Mouse (Mus musculus) liver, embryonic 13.5 days (tissue): ENCODE measurements around the gene Zfp629. TPM values are rescaled to one million over a fixed set of nuclear protein-coding genes. Genes with fewer than 3 reads are reported as not detected.
"Not testable (repeated sequence)": the region's sequence is repeated elsewhere in the genome, so short reads cannot be mapped to it uniquely, and the experiment has no call there.

Experiments
- ATAC-seq: fragments of 200-750 bp; cut with Nextera tagmentation; 2 replicates; pipeline ENCODE4 v1.8.0; 2017; ENCODE audit warnings: low read depth, mild to moderate bottlenecking, moderate number of reproducible peaks, moderate library complexity
- DNase-seq: peaks from one replicate; pipeline ENCODE4 v3.0.0; 2022
- H3K27ac ChIP-seq: fragments of 300-500 bp; sonication (generic); 2 replicates; pipeline ENCODE4 v1.5.1; 2015; ENCODE audit warnings: moderate library complexity, mild to moderate bottlenecking, inconsistent platforms
- H3K27me3 ChIP-seq: fragments of 300-500 bp; sonication (generic); 2 replicates; pipeline ENCODE4 v1.6.1; 2015; ENCODE audit warnings: mild to moderate bottlenecking, inconsistent platforms
- H3K36me3 ChIP-seq: fragments of 300-500 bp; sonication (generic); 2 replicates; pipeline ENCODE4 v1.6.1; 2015; ENCODE audit warnings: mild to moderate bottlenecking, inconsistent platforms
- H3K4me1 ChIP-seq: fragments of 300-500 bp; sonication (generic); replicated peaks from 2 replicates; pipeline ENCODE4 v1.6.1; 2015; ENCODE audit warnings: inconsistent platforms
- H3K4me2 ChIP-seq: fragments of 300-500 bp; sonication (generic); 2 replicates; pipeline ENCODE4 v1.6.1; 2015; ENCODE audit warnings: inconsistent platforms, mild to moderate bottlenecking, moderate library complexity
- H3K4me3 ChIP-seq: fragments of 300-500 bp; sonication (generic); replicated peaks from 2 replicates; pipeline ENCODE4 v1.5.1; 2015; ENCODE audit warnings: mild to moderate bottlenecking, inconsistent platforms
- H3K9ac ChIP-seq: fragments of 300-500 bp; sonication (generic); 2 replicates; pipeline ENCODE4 v1.6.1; 2015; ENCODE audit warnings: mild to moderate bottlenecking, inconsistent platforms
- H3K9me3 ChIP-seq: fragments of 300-500 bp; sonication (generic); replicated peaks from 2 replicates; pipeline ENCODE4 v1.6.1; 2016; ENCODE audit warnings: inconsistent platforms
- WGBS: fragments of 180-500 bp; shearing (Covaris S2); methylation state at CpG from one replicate; pipeline ENCODE4 v1.1.7; 2015; ENCODE audit not compliant: insufficient replicate concordance; 5-methylcytosine and 5-hydroxymethylcytosine counted together
- polyA plus RNA-seq: library from polyadenylated mRNA; unstranded; fragments of >200 nt; fragmentation: Nextera tagmentation; extraction: Ambion mirVana; gene quantifications from 2 replicates; pipeline ENCODE4 v1.2.1, GENCODE M21; 2015

The Zfp629 gene
- polyA plus RNA-seq, 1 experiment from 2014 or later: 1.6 TPM

GRCm38 (mm10) chr7:127646363-127646762, 30.8 kb upstream of the Zfp629 start:
- ATAC-seq (no peak), DNase-seq (no peak)
- 67% methylated on average over 4 of the region's 4 CpGs for WGBS
- Histone ChIP-seq H3K27me3 (peaks cover 42% of the 10 kb centered on the region), H3K4me1 (no peaks in the 10 kb centered on the region; the same call in 1 of the 2 replicates), H3K9ac (no peak overlapping the region), H3K4me2 (no peak overlapping the region), H3K9me3 (no peaks in the 10 kb centered on the region), H3K4me3 (no peak overlapping the region), H3K36me3 (no peaks in the 10 kb centered on the region), H3K27ac (no peak overlapping the region)

DNA sequence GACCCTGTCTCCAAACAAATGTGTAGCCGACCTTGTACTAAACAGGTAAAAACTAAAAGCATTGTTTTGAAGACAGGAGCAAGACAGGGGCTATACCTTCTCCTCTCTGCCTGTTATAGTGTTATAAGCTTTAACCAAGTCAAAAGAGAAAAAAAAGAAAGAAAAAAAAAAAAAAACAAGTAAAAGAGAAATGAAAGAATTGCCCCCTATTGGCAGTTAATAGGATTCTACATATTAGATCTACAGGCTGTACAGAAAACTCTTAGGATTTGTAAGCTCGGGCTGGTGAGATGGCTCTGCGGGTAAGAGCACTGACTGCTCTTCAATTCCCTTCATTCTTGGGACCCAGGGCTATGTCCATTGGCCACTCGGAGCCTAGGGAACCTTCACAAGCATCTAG, 26.7 kb upstream of the Zfp629 start:
- no peaks in the 10 kb centered on the region; the same call in 1 of the 2 replicates for H3K4me1 ChIP-seq
- no peaks in the 10 kb centered on the region for H3K36me3 ChIP-seq
- peaks cover 59% of the 10 kb centered on the region for H3K27me3 ChIP-seq
- no peaks in the 10 kb centered on the region for H3K9me3 ChIP-seq
- WGBS: 58% methylated on average over 4 of the region's 4 CpGs
- DNase-seq: no peak
- H3K4me3 ChIP-seq: no peak overlapping the region
- H3K9ac ChIP-seq: no peak overlapping the region
- H3K27ac ChIP-seq: no peak overlapping the region
- no peak for ATAC-seq
- no peak overlapping the region for H3K4me2 ChIP-seq

DNA sequence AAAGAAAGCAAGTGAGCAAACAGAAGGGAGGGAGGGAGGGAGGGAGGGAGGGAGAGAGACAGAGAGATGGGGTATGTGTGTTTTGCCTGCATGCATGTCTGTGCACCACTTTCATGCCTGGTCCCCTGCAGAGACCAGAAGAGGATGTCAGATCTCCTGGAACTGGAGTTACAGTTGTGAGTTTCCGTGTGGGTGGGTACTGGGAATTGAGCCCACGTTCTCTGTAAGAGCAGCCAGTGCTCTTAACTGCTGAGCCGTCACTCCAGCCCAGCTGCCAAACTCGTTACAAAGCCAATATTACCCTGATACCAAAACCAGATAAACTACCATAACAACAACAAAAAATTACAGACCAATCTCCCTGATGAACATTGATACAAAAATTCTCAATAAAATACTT, 25.7 kb upstream of the Zfp629 start:
- peaks cover 3% of the 10 kb centered on the region; the same call in 1 of the 2 replicates for H3K4me1 ChIP-seq
- H3K9me3 ChIP-seq: no peaks in the 10 kb centered on the region
- no peak overlapping the region for H3K4me2 ChIP-seq
- H3K4me3 ChIP-seq: no peak overlapping the region
- H3K9ac ChIP-seq: no peak overlapping the region
- H3K27ac ChIP-seq: no peak overlapping the region
- DNase-seq: no peak
- no peaks in the 10 kb centered on the region for H3K36me3 ChIP-seq
- WGBS: 33% methylated on average over 4 of the region's 4 CpGs
- no peak for ATAC-seq
- H3K27me3 ChIP-seq: peaks cover 68% of the 10 kb centered on the region

DNA sequence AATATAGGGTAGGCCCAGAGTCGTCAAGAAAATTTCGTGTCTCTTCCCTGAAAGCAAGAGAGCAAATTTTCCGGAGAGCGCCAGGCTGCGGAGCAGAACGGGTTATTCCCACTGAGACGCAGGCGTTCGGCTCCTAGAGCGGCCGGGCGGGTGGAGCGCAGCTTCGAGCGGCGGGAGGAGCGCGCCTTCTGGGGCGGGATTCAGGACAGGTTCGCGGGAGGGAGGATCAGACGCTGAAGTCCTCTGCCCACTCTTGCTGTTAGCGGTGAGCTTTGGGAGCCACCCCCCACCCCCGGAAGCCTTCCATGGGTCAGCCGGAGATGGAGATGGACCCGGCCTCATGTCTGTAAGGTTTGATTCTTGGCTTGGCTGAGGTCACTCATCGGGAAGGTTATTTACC, 21.4 kb upstream of the Zfp629 start:
- H3K4me2 ChIP-seq: peak overlapping the region; percentile 55
- peaks cover 64% of the 10 kb centered on the region for H3K27me3 ChIP-seq
- peaks cover 3% of the 10 kb centered on the region; the same call in 1 of the 2 replicates for H3K4me1 ChIP-seq
- H3K4me3 ChIP-seq: peak overlapping the region; percentile 45
- H3K36me3 ChIP-seq: no peaks in the 10 kb centered on the region
- DNase-seq (no peak), ATAC-seq (no peak; the same call in 1 of the 2 replicates)
- 2% methylated on average over 27 of the region's 27 CpGs for WGBS
- peak overlapping the region; percentile 13; the same call in 1 of the 2 replicates for H3K9ac ChIP-seq
- H3K27ac ChIP-seq: no peak overlapping the region
- no peaks in the 10 kb centered on the region for H3K9me3 ChIP-seq

DNA sequence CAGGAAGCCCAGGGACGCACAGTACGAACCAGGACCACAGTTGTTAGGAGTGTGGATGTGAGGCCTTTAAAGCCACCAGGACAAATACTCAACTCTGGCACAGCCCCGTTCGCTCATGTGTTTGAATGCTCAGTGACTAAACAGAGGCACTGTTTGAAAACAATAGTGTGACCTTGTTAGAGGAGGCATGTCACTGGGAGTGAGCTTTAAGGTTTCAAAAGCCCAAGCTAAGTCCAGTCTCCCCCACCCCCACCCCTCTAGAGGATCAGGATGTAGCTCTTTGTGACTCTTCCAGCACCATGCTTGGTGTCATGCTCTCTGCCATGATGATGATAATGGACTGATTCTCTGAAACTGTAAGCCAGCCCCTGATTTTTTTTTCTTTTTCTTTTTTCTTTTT, 15.8 kb upstream of the Zfp629 start:
- no peaks in the 10 kb centered on the region for H3K36me3 ChIP-seq
- ATAC-seq: no peak
- no peak overlapping the region for H3K27ac ChIP-seq
- H3K4me1 ChIP-seq: peaks cover 14% of the 10 kb centered on the region
- H3K27me3 ChIP-seq: peaks cover 19% of the 10 kb centered on the region
- H3K4me3 ChIP-seq: no peak overlapping the region
- H3K9me3 ChIP-seq: no peaks in the 10 kb centered on the region
- no peak for DNase-seq
- H3K9ac ChIP-seq: no peak overlapping the region
- no peak overlapping the region for H3K4me2 ChIP-seq
- 78% methylated on average over 4 of the region's 4 CpGs for WGBS

- 65% methylated on average over 5 of the region's 5 CpGs for WGBS
- ATAC-seq: no peak
Observed at GRCm38 (mm10) chr7:127628646-127629045, 13.0 kb upstream of the Zfp629 start.

DNA sequence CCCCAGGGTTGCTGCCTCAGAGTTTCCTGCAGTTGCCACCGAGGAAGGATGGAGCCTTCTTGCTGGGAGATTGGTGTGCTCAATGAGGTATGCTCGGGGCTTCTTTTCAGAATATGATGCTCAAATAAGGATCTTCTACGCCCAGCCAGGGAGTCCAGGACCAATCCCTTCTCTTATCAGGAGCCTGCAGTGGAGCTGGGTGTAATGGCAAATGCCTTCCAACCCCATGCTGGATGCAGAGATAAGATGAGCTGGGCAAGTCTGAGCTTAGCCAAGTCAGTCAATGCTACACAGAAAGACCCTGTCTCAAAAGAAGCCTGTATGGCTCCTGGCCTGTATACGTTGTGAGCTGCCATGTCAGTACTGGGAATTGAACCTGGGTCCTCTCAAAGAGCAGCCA, 10.9 kb upstream of the Zfp629 start:
- H3K36me3 ChIP-seq: no peaks in the 10 kb centered on the region
- H3K27ac ChIP-seq: peak overlapping the region; percentile 74
- peak; percentile 100 for ATAC-seq
- H3K4me1 ChIP-seq: peaks cover 20% of the 10 kb centered on the region
- H3K9me3 ChIP-seq: no peaks in the 10 kb centered on the region
- H3K9ac ChIP-seq: 0 out of 2 replicates have a peak overlapping the region, but pooled peaks have one; percentile 10
- 26% methylated on average over 4 of the region's 4 CpGs for WGBS
- no peaks in the 10 kb centered on the region for H3K27me3 ChIP-seq
- peak overlapping the region; percentile 64 for H3K4me2 ChIP-seq
- H3K4me3 ChIP-seq: peak overlapping the region; percentile 35
- peak; percentile 81 for DNase-seq

More at GRCm38 (mm10) chr7:127628646-127629045, 13.0 kb upstream of the Zfp629 start:
- H3K4me1 ChIP-seq: peaks cover 20% of the 10 kb centered on the region
- H3K9me3 ChIP-seq: no peaks in the 10 kb centered on the region
- no peak overlapping the region for H3K4me2 ChIP-seq
- no peak for DNase-seq
- no peaks in the 10 kb centered on the region for H3K36me3 ChIP-seq
- no peak overlapping the region for H3K27ac ChIP-seq
- 0 out of 2 replicates have a peak, but pooled peaks cover 2% of the 10 kb centered on the region for H3K27me3 ChIP-seq
- H3K4me3 ChIP-seq: no peak overlapping the region
- no peak overlapping the region for H3K9ac ChIP-seq

- DNase-seq: no peak
- peak overlapping the region; percentile 35 for H3K4me3 ChIP-seq
- WGBS: 88% methylated on average over 7 of the region's 7 CpGs
- ATAC-seq: peak; percentile 16
- no peaks in the 10 kb centered on the region for H3K27me3 ChIP-seq
- no peaks in the 10 kb centered on the region for H3K36me3 ChIP-seq
- H3K9ac ChIP-seq: 0 out of 2 replicates have a peak overlapping the region, but pooled peaks have one; percentile 10
- H3K9me3 ChIP-seq: no peaks in the 10 kb centered on the region
- H3K4me1 ChIP-seq: peaks cover 20% of the 10 kb centered on the region
- H3K27ac ChIP-seq: peak overlapping the region; percentile 74
- H3K4me2 ChIP-seq: peak overlapping the region; percentile 64
Observed at GRCm38 (mm10) chr7:127626039-127626438, 10.4 kb upstream of the Zfp629 start.

GRCm38 (mm10) chr7:127618402-127618801, 2.8 kb upstream of the Zfp629 start:
- not testable (repeated sequence) for H3K36me3 ChIP-seq, H3K9ac ChIP-seq, H3K27ac ChIP-seq, ATAC-seq, H3K9me3 ChIP-seq, H3K4me2 ChIP-seq, H3K27me3 ChIP-seq, DNase-seq, H3K4me3 ChIP-seq
- peaks cover 22% of the 10 kb centered on the region for H3K4me1 ChIP-seq
- WGBS: 90% methylated on average over 7 of the region's 8 CpGs

- Histone ChIP-seq H3K4me3 (no peak overlapping the region), H3K36me3 (no peaks in the 10 kb centered on the region), H3K4me2 (no peak overlapping the region), H3K27me3 (0 out of 2 replicates have a peak, but pooled peaks cover 6% of the 10 kb centered on the region), H3K9me3 (no peaks in the 10 kb centered on the region), H3K4me1 (peaks cover 22% of the 10 kb centered on the region), H3K27ac (no peak overlapping the region), H3K9ac (no peak overlapping the region)
- ATAC-seq (no peak), DNase-seq (no peak)
- 79% methylated on average over 2 of the region's 2 CpGs for WGBS
Observed at GRCm38 (mm10) chr7:127617962-127618361, 2.4 kb upstream of the Zfp629 start.

- H3K4me2 ChIP-seq: no peak overlapping the region
- no peak overlapping the region for H3K9ac ChIP-seq
- H3K27ac ChIP-seq: no peak overlapping the region
- H3K4me1 ChIP-seq: peaks cover 22% of the 10 kb centered on the region
- no peak for ATAC-seq
- peaks cover 11% of the 10 kb centered on the region for H3K36me3 ChIP-seq
- 0 out of 2 replicates have a peak, but pooled peaks cover 6% of the 10 kb centered on the region for H3K27me3 ChIP-seq
- no peak overlapping the region for H3K4me3 ChIP-seq
- no peaks in the 10 kb centered on the region for H3K9me3 ChIP-seq
- 61% methylated on average over 1 of the region's 1 CpGs for WGBS
- no peak for DNase-seq
Observed at GRCm38 (mm10) chr7:127616881-127617280, 1.3 kb upstream of the Zfp629 start.

GRCm38 (mm10) chr7:127616336-127616735, 739 bp upstream of the Zfp629 start:
- Histone ChIP-seq H3K27me3 (0 out of 2 replicates have a peak, but pooled peaks cover 6% of the 10 kb centered on the region), H3K27ac (no peak overlapping the region), H3K9ac (no peak overlapping the region), H3K9me3 (no peaks in the 10 kb centered on the region), H3K4me2 (no peak overlapping the region), H3K4me3 (no peak overlapping the region), H3K36me3 (peaks cover 16% of the 10 kb centered on the region), H3K4me1 (peaks cover 22% of the 10 kb centered on the region)
- WGBS: 64% methylated on average over 1 of the region's 1 CpGs
- ATAC-seq (no peak), DNase-seq (no peak)
